Mouse (Mus musculus) intestine, postnatal 0 days (tissue): ENCODE results near the gene Ccdc97. TPM values are rescaled to one million over a fixed set of nuclear protein-coding genes. Genes with fewer than 3 reads are reported as not detected.

ENCODE experiments used
- ATAC-seq: fragments of 200-750 bp; cut with Nextera tagmentation; 2 replicates; pipeline ENCODE4 v1.8.0; 2017; ENCODE audit warnings: mild to moderate bottlenecking, moderate TSS enrichment, moderate library complexity
- H3K27ac ChIP-seq: fragments of 300-500 bp; sonication (generic); 2 replicates; pipeline ENCODE4 v1.5.1; 2014; ENCODE audit warnings: mild to moderate bottlenecking, low read depth, low read length, moderate library complexity
- H3K27me3 ChIP-seq: fragments of 300-500 bp; sonication (generic); replicated peaks from 2 replicates; pipeline ENCODE4 v1.6.1; 2014; ENCODE audit warnings: low read length, mixed read lengths; ENCODE audit not compliant: control insufficient read depth, insufficient read depth
- H3K36me3 ChIP-seq: fragments of 300-500 bp; sonication (generic); 2 replicates; pipeline ENCODE4 v1.6.1; 2014; ENCODE audit warnings: mild to moderate bottlenecking, moderate library complexity; ENCODE audit not compliant: control insufficient read depth, insufficient read depth
- H3K4me1 ChIP-seq: fragments of 300-500 bp; sonication (generic); replicated peaks from 2 replicates; pipeline ENCODE4 v1.6.1; 2014; ENCODE audit warnings: antibody characterized with exemption, low read length, mixed read lengths; ENCODE audit not compliant: control insufficient read depth, insufficient read depth
- H3K4me2 ChIP-seq: fragments of 300-500 bp; sonication (generic); replicated peaks from 2 replicates; pipeline ENCODE4 v1.6.1; 2014; ENCODE audit warnings: low read depth, mild to moderate bottlenecking, moderate library complexity
- H3K4me3 ChIP-seq: fragments of 300-500 bp; sonication (generic); 2 replicates; pipeline ENCODE4 v1.5.1; 2014; ENCODE audit warnings: low read depth, low read length
- H3K9ac ChIP-seq: fragments of 300-500 bp; sonication (generic); 2 replicates; pipeline ENCODE4 v1.6.1; 2014; ENCODE audit warnings: mild to moderate bottlenecking, low read depth, low read length
- H3K9me3 ChIP-seq: fragments of 300-500 bp; sonication (generic); 2 replicates; pipeline ENCODE4 v1.6.1; 2016; ENCODE audit warnings: mixed run types; ENCODE audit not compliant: control insufficient read depth
- CTCF ChIP-seq: sonication (generic); IDR thresholded peaks from 2 replicates; pipeline ENCODE4 v1.5.1; 2016; ENCODE audit warnings: low read depth, mild to moderate bottlenecking, control low read depth, antibody characterized with exemption, moderate library complexity
- WGBS: fragments of 180-500 bp; shearing (Covaris S2); extraction: QIAGEN DNeasy Blood & Tissue Kit; methylation state at CpG from one replicate; pipeline ENCODE4 v1.1.7; 2014; 5-methylcytosine and 5-hydroxymethylcytosine counted together
- polyA plus RNA-seq: library from polyadenylated mRNA; unstranded; fragments of >200 nt; fragmentation: Nextera tagmentation; extraction: Ambion mirVana; gene quantifications from 2 replicates; pipeline ENCODE4 v1.2.1, GENCODE M21; 2015

The Ccdc97 gene
- polyA plus RNA-seq, 1 experiment from 2014 or later, result 16.5 TPM

DNA sequence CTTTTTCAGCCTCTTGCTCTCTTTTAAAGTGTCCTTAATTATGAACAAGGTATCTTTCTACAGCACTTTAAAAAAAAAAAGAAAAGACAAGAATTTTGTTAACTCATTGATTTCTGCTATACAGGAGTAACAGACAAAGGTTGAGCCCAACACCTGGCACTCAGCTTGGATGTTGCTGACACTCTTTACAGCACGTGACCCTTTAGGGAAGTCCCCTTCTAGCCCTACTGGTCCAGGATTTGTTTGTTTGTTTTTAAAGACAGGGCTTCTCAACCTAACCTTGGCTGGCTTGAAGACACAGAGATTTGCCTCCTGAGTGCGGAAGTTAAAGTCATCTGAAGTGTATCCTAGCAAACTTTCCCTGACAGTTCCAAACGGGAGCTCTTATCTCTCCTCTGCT lies 28.0 kb upstream of the Ccdc97 start:
- Histone ChIP-seq H3K36me3 (peaks cover 87% of the 10 kb centered on the region), H3K4me2 (no peak overlapping the region), H3K27me3 (no peaks in the 10 kb centered on the region), H3K27ac (no peak overlapping the region), H3K9me3 (no peaks in the 10 kb centered on the region), H3K9ac (no peak overlapping the region), H3K4me1 (no peaks in the 10 kb centered on the region), H3K4me3 (no peak overlapping the region)
- no peak for TF ChIP-seq CTCF
- WGBS, result 58% methylated on average over 3 of the region's 3 CpGs
- no peak for ATAC-seq

DNA sequence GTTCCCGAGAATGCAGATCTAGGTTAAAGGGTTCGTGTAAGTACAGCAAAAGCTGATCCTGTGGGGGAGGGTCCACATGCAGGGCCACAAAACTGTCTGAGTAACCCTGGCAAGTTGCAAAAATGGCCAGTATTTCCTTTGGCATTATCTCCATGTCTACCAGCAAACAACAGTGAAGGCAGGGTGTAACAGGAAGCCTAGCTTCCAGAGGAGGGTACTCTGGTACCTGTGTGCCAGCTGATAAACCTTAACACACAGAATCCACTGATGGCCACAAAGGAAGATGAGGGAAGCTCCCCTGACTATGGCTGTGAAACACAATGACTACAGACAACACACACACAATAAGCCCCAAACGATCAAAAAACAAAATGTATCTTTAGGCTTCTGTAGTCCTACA lies 19.4 kb upstream of the Ccdc97 start:
- no peaks in the 10 kb centered on the region for H3K9me3 ChIP-seq
- H3K4me2 ChIP-seq, result no peak overlapping the region
- no peak overlapping the region for H3K9ac ChIP-seq
- H3K36me3 ChIP-seq, result peaks cover 95% of the 10 kb centered on the region
- no peak for TF ChIP-seq CTCF
- H3K4me3 ChIP-seq, result no peak overlapping the region
- H3K4me1 ChIP-seq, result no peaks in the 10 kb centered on the region
- 92% methylated on average over 3 of the region's 3 CpGs for WGBS
- peak overlapping the region; percentile 9; the same call in 1 of the 2 replicates for H3K27ac ChIP-seq
- H3K27me3 ChIP-seq, result no peaks in the 10 kb centered on the region
- no peak for ATAC-seq

- Histone ChIP-seq H3K9ac (no peak overlapping the region), H3K36me3 (peaks cover 95% of the 10 kb centered on the region), H3K4me3 (no peak overlapping the region), H3K27ac (no peak overlapping the region), H3K9me3 (no peaks in the 10 kb centered on the region), H3K27me3 (no peaks in the 10 kb centered on the region), H3K4me1 (no peaks in the 10 kb centered on the region), H3K4me2 (no peak overlapping the region)
- 90% methylated on average over 2 of the region's 2 CpGs for WGBS
- peak; percentile 56 for TF ChIP-seq CTCF
- no peak for ATAC-seq
Observed at GRCm38 (mm10) chr7:25736920-25737319, 18.0 kb upstream of the Ccdc97 start.

DNA sequence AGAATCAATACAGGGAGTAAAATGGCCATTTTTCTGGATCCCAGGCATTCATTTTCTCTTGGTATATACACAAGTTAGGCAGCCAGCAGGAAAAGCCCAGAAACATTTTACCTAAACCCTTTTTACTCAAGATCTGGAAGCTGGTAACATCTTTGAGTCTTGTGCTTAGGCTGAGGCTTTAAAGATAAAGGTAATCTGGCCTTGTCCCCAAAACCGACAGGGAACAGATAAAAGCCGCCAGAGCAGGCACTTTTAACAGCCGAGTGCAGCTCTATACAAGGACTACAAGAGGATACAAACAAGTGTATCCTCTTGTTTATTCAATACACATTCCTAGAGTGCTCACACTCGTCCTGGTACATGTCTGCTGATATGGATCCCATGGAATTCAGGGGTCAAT lies 16.1 kb upstream of the Ccdc97 start:
- Histone ChIP-seq H3K9me3 (no peaks in the 10 kb centered on the region), H3K4me1 (no peaks in the 10 kb centered on the region), H3K27ac (no peak overlapping the region), H3K4me3 (no peak overlapping the region), H3K27me3 (no peaks in the 10 kb centered on the region), H3K36me3 (peaks cover 94% of the 10 kb centered on the region), H3K4me2 (no peak overlapping the region), H3K9ac (no peak overlapping the region)
- WGBS, result 40% methylated on average over 4 of the region's 4 CpGs
- ATAC-seq, result no peak
- no peak for TF ChIP-seq CTCF

DNA sequence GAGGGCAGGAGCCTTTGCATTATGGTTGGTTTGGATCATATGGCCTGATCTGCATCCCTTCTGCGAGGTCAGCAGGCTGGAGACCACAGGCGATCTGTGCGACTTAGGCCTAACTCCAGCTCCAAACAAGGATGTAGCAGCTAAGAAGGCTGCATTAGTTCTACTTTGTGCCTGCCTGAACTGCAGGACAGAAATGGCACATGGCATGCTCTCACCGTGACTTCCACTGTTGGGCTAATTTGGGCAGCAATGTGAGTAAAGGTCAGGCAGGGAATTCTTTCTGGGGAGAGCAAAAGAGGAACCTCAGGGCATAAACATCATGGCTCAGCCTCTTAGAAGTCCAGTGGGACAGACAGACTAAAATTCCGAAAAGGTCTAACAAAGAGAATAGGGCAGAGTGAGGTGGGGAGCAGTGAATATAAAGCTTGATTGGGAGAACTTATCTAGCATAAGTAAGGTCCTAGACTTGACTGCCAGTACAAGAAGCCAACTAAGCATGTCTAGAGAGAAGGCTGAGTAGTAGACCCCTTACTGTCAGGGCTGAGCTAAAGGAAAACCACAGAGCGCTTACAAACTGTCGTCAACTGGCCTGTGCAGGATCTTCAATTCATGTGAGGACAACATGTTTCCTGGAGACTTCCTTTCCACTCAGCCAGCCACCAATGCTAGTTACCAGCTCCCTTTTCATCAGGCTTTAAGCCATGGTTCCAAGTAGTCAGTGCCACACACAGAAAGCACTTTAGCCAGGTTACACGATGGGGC lies 12.6 kb upstream of the Ccdc97 start:
- H3K27ac ChIP-seq, result peak overlapping the region; percentile 21; the same call in 1 of the 2 replicates
- H3K4me2 ChIP-seq, result no peak overlapping the region
- no peaks in the 10 kb centered on the region for H3K27me3 ChIP-seq
- ATAC-seq, result no peak
- peaks cover 97% of the 10 kb centered on the region for H3K36me3 ChIP-seq
- no peak overlapping the region for H3K4me3 ChIP-seq
- no peaks in the 10 kb centered on the region for H3K4me1 ChIP-seq
- H3K9ac ChIP-seq, result no peak overlapping the region
- 93% methylated on average over 8 of the region's 8 CpGs for WGBS
- TF ChIP-seq CTCF, result no peak
- no peaks in the 10 kb centered on the region for H3K9me3 ChIP-seq

DNA sequence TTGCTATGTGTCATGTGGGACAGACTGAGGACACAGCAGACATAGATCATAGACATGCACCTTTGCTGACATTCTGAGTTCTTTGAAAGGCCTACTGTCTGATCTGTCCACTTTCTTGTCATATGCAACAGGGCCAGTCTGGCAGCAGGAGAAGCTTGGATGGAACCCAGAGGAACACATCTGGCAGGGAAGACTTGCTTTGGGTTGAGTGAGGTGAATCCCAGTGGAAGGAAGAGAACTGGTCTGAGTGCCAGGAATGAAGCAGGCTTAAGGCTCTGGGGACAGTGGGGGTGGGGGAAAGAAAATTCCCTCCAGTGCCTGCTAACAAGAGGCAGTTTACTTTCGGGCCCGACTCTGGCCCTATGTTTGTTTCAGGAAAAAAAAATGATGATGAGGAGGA lies 11.0 kb upstream of the Ccdc97 start:
- Histone ChIP-seq H3K4me1 (no peaks in the 10 kb centered on the region), H3K36me3 (peaks cover 97% of the 10 kb centered on the region), H3K9me3 (no peaks in the 10 kb centered on the region), H3K27ac (no peak overlapping the region), H3K4me2 (no peak overlapping the region), H3K4me3 (no peak overlapping the region), H3K9ac (no peak overlapping the region), H3K27me3 (no peaks in the 10 kb centered on the region)
- 81% methylated on average over 2 of the region's 2 CpGs for WGBS
- ATAC-seq, result no peak
- no peak for TF ChIP-seq CTCF
